Mouse (Mus musculus): ENCODE measurements around the gene Hint2. TPM values are rescaled to one million over a fixed set of nuclear protein-coding genes. Genes with fewer than 3 reads are reported as not detected.

The Hint2 gene
- polyA plus RNA-seq, 1 experiment from 2014 or later: 68.5 TPM

- Histone ChIP-seq H3K9ac (ENCODE audit: low read depth, low read length) (no peak overlapping the region), H3K27ac (ENCODE audit: low read length) (no peak overlapping the region), H3K27me3 (ENCODE audit: control insufficient read depth, insufficient read depth, low read depth, low read length) (peaks cover 30% of the 10 kb centered on the region), H3K4me3 (ENCODE audit: low read depth, low read length) (no peak overlapping the region), H3K4me2 (ENCODE audit: low read depth, low read length) (no peak overlapping the region), H3K36me3 (ENCODE audit: control insufficient read depth, insufficient read depth) (no peaks in the 10 kb centered on the region), H3K9me3 (replicated peaks; ENCODE audit: control insufficient read depth, low read length) (peaks cover 5% of the 10 kb centered on the region; the same call in 1 of the 2 replicates), H3K4me1 (ENCODE audit: control insufficient read depth, low read depth, low read length) (peaks cover 8% of the 10 kb centered on the region)
- 10% methylated on average over 5 of the region's 5 CpGs for WGBS (ENCODE audit: insufficient replicate concordance)
- ATAC-seq (ENCODE audit: low read depth): peak; percentile 33; the same call in 1 of the 2 replicates
These were observed 26.2 kb downstream of the Hint2 start for GRCm38 (mm10) chr4:43630030-43630581.

DNA sequence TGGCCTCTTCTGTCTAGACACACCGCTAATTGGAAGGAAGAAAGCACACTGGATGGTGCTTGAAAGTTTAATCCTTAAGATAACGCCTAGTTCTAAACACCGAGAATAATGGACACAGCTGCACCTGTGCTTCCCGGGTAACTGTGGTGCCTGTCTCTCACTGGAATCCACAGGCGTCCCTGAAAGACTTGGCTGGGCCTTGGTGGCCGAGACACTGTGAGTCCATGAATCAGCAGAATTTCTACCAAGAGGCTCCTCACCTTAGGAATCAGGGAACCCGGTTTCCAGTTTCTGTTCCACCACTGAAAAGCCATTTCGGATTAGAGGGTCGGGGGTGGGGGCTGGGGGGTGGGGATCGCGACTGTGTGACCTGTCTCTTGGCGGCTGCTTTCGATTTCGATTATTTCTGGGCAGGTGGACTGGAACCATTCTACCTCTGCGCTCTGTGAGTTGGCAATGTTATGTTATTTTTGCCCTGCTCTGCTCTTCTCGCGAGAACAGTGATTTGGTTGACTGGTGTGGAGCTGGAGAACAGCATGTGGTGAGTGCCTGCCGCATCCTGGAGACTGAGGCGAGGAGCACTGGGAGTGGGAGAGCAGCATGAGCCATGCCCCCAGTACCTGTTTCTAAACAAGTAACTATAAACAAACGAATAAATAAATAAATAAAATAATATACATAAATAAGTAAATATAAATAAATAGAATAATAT lies 27.0 kb downstream of the Hint2 start:
- H3K4me2 ChIP-seq (ENCODE audit: low read depth, low read length): no peak overlapping the region
- peaks cover 8% of the 10 kb centered on the region; the same call in 1 of the 2 replicates for H3K9me3 ChIP-seq (replicated peaks; ENCODE audit: control insufficient read depth, low read length)
- 44% methylated on average over 20 of the region's 20 CpGs for WGBS (ENCODE audit: insufficient replicate concordance)
- ATAC-seq (ENCODE audit: low read depth): peak; percentile 44; the same call in 1 of the 2 replicates
- peaks cover 8% of the 10 kb centered on the region for H3K4me1 ChIP-seq (ENCODE audit: control insufficient read depth, low read depth, low read length)
- H3K9ac ChIP-seq (ENCODE audit: low read depth, low read length): no peak overlapping the region
- H3K36me3 ChIP-seq (ENCODE audit: control insufficient read depth, insufficient read depth): no peaks in the 10 kb centered on the region
- H3K27ac ChIP-seq (ENCODE audit: low read length): no peak overlapping the region
- no peak overlapping the region for H3K4me3 ChIP-seq (ENCODE audit: low read depth, low read length)
- H3K27me3 ChIP-seq (ENCODE audit: control insufficient read depth, insufficient read depth, low read depth, low read length): peaks cover 30% of the 10 kb centered on the region

DNA sequence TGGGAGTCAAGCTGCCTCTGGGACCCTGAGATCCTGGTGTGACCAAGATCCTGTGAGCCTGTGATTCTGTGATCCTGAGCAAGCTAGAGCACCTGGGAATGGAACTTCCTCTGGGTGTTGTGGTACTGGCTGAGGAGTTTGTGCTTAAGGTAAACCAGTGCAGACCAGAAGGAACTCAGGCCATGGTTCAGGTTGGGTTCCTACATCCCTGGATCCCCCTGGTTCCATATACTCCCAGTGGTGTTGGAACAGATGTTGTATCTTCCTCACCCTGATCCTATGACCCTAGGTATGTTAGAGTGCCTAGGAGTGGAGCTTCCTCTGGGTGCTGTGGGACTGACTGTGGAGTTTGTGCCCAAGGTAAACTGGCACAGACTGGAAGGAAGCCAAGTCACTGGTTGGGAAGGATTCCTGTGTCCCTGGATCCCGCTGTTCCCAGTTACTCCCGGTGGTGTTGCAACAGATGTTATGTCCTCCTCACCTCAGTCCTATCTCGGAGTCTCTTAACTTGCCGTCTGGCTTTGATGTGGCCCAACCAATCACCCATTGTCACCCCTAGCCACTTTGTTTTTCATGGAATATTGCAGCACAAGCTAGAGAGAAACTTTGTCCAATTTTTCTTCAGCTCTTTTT lies 36.0 kb downstream of the Hint2 start:
- Histone ChIP-seq H3K27ac (ENCODE audit: low read length) (no peak overlapping the region), H3K36me3 (ENCODE audit: control insufficient read depth, insufficient read depth) (no peaks in the 10 kb centered on the region)
- 70% methylated on average over 4 of the region's 4 CpGs for WGBS (ENCODE audit: insufficient replicate concordance)

DNA sequence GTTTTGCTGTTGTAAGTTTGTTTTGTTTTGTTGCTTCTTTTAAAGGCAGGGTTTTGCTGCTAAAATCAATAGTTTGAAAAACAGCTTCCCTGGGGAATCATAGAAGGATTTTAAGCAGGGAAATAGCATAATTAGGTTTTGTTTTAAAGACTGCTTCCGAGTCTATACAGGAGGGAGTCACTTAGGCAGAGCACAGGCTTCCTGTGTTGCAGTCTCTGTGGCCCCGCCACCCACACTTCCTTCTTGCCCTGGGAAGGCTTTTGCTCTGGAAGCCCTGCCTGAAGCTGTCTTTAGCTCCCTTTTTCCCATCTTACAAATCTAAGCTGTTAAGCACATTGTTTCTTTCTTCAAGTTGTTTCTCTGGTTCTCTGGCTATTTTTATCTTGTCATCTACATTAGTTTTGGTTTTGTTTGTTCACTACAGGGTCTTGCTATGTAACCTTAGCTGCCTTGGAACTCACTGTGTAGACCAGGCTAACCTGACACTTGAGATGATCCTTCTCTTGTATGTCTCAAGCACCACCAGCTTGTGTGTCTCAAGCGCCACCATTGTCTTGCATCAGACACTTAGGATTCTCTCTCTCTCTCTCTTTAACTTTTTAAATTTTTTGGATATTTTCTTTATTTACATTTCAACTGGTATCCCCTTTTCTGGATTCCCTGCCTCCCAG lies 43.1 kb downstream of the Hint2 start:
- H3K27ac ChIP-seq (ENCODE audit: low read length): peak overlapping the region; percentile 68
- H3K4me1 ChIP-seq (ENCODE audit: control insufficient read depth, low read depth, low read length): peaks cover 8% of the 10 kb centered on the region
- H3K9ac ChIP-seq (ENCODE audit: low read depth, low read length): no peak overlapping the region
- H3K9me3 ChIP-seq (replicated peaks; ENCODE audit: control insufficient read depth, low read length): no peaks in the 10 kb centered on the region
- ATAC-seq (ENCODE audit: low read depth): peak; percentile 67; the same call in 1 of the 2 replicates
- H3K27me3 ChIP-seq (ENCODE audit: control insufficient read depth, insufficient read depth, low read depth, low read length): no peaks in the 10 kb centered on the region
- no peaks in the 10 kb centered on the region for H3K36me3 ChIP-seq (ENCODE audit: control insufficient read depth, insufficient read depth)
- peak overlapping the region; percentile 27 for H3K4me2 ChIP-seq (ENCODE audit: low read depth, low read length)
- WGBS (ENCODE audit: insufficient replicate concordance): 28% methylated on average over 3 of the region's 3 CpGs
- no peak overlapping the region for H3K4me3 ChIP-seq (ENCODE audit: low read depth, low read length)

More for the DNA sequence above, 36.0 kb downstream of the Hint2 start:
- ATAC-seq (ENCODE audit: low read depth): no peak
- Histone ChIP-seq H3K9ac (ENCODE audit: low read depth, low read length) (no peak overlapping the region), H3K4me3 (ENCODE audit: low read depth, low read length) (no peak overlapping the region), H3K4me2 (ENCODE audit: low read depth, low read length) (no peak overlapping the region), H3K9me3 (replicated peaks; ENCODE audit: control insufficient read depth, low read length) (peaks cover 5% of the 10 kb centered on the region; the same call in 1 of the 2 replicates), H3K4me1 (ENCODE audit: control insufficient read depth, low read depth, low read length) (no peaks in the 10 kb centered on the region), H3K27me3 (ENCODE audit: control insufficient read depth, insufficient read depth, low read depth, low read length) (no peaks in the 10 kb centered on the region)

DNA sequence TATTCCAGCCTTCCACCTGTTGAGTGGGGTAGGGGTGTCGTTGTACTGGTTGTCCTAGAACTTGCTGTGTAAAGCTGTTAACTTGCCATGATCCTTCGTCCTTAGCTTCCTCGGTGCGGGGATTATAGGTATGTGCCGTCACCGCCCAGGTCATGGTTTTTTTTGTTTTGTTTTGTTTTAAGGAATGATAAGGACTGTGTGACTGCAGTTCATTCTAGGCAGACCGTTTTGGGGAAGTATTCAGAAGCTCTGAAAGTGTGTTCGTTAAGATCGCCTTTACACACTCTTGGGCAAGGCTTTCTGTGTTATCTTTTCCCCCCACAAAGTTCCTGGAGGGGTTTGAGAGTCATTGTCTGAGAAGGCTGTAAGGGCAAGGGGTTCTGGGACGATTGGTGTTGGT lies 43.7 kb downstream of the Hint2 start:
- no peaks in the 10 kb centered on the region for H3K9me3 ChIP-seq (replicated peaks; ENCODE audit: control insufficient read depth, low read length)
- H3K36me3 ChIP-seq (ENCODE audit: control insufficient read depth, insufficient read depth): no peaks in the 10 kb centered on the region
- peaks cover 8% of the 10 kb centered on the region for H3K4me1 ChIP-seq (ENCODE audit: control insufficient read depth, low read depth, low read length)
- peak overlapping the region; percentile 27 for H3K4me2 ChIP-seq (ENCODE audit: low read depth, low read length)
- peak overlapping the region; percentile 42; the same call in 1 of the 2 replicates for H3K9ac ChIP-seq (ENCODE audit: low read depth, low read length)
- H3K27me3 ChIP-seq (ENCODE audit: control insufficient read depth, insufficient read depth, low read depth, low read length): no peaks in the 10 kb centered on the region
- no peak overlapping the region for H3K4me3 ChIP-seq (ENCODE audit: low read depth, low read length)
- ATAC-seq (ENCODE audit: low read depth): peak; percentile 68
- peak overlapping the region; percentile 66 for H3K27ac ChIP-seq (ENCODE audit: low read length)
- WGBS (ENCODE audit: insufficient replicate concordance): 15% methylated on average over 10 of the region's 10 CpGs

DNA sequence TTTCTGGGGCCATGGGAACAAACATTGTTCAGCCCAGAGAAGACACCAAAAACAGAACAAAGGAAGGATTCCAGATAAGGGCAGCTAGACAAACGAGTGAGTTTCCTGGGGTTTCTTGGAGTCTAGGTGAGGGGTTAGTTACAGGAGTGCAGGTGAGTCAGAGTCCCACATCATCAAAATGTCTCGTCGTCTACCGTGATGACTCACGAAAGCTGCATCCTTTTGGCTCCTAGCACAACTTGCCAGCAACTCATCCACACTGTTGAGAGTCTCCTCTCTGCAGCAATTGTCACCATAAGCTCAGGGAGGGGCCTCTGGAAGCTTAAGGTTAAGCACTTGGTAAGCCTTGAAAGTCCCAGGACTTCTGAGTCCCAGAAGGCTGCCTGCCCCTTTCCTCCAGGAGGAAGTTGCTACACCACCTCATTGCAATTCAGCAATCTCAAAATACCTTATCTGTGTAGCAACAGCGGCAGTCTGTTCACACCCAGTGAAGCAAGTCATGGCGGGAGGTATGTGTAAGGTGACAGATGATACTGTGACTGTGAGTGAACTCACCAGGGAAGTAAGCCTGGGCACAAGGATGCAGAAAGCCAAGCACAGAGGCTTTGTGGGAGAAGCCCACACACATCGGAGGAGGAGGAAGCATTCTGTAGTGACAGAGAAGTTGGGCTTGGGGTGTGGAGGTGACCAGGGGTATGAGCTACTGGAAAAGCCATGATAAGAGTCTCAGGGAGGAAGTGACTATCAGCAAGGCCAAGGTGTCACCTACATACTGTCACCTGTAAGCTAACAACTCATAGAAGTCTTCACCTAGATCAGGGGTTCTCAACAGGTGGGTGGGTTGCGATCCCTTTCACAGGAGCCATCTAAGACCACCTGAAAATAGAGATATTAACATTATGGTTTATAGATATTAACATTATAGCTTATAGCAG lies 51.2 kb downstream of the Hint2 start:
- H3K9me3 ChIP-seq (replicated peaks; ENCODE audit: control insufficient read depth, low read length): no peaks in the 10 kb centered on the region
- H3K4me1 ChIP-seq (ENCODE audit: control insufficient read depth, low read depth, low read length): peaks cover 36% of the 10 kb centered on the region
- no peaks in the 10 kb centered on the region for H3K36me3 ChIP-seq (ENCODE audit: control insufficient read depth, insufficient read depth)
- peak overlapping the region; percentile 58 for H3K4me2 ChIP-seq (ENCODE audit: low read depth, low read length)
- ATAC-seq (ENCODE audit: low read depth): peak; percentile 98
- H3K27me3 ChIP-seq (ENCODE audit: control insufficient read depth, insufficient read depth, low read depth, low read length): no peaks in the 10 kb centered on the region
- peak overlapping the region; percentile 94 for H3K27ac ChIP-seq (ENCODE audit: low read length)
- 39% methylated on average over 9 of the region's 9 CpGs for WGBS (ENCODE audit: insufficient replicate concordance)
- peak overlapping the region; percentile 33 for H3K4me3 ChIP-seq (ENCODE audit: low read depth, low read length)
- H3K9ac ChIP-seq (ENCODE audit: low read depth, low read length): peak overlapping the region; percentile 47

Small RNA genes lying within 50 kb of the gene (microRNA-seq; reads per million reads assigned to microRNA genes)
- not detected for gene Gm25262

Other genes with a start within 250 kb of the Hint2 start
- not detected in 2 replicates for gene Fam166b, start 227.3 kb downstream of the Hint2 start, polyA plus RNA-seq (2015; fragmentation: Nextera tagmentation; extraction: Ambion mirVana)
- gene Tesk1, start 214.5 kb downstream of the Hint2 start, polyA plus RNA-seq (2015; fragmentation: Nextera tagmentation; extraction: Ambion mirVana): 0.15 TPM in 2 replicates
- gene Cd72, start 201.8 kb downstream of the Hint2 start, polyA plus RNA-seq (2015; fragmentation: Nextera tagmentation; extraction: Ambion mirVana): 1.6 and 1.7 TPM in 2 replicates
- 0.21 and 0.27 TPM in 2 replicates for gene Sit1, start 172.7 kb downstream of the Hint2 start, polyA plus RNA-seq (2015; fragmentation: Nextera tagmentation; extraction: Ambion mirVana)
- gene Ccdc107, start 163.6 kb downstream of the Hint2 start, polyA plus RNA-seq (2015; fragmentation: Nextera tagmentation; extraction: Ambion mirVana): 35.2 and 37.0 TPM in 2 replicates
- 32.7 and 34.6 TPM in 2 replicates for gene Arhgef39, start 156.8 kb downstream of the Hint2 start, polyA plus RNA-seq (2015; fragmentation: Nextera tagmentation; extraction: Ambion mirVana)
- gene Car9, start 149.5 kb downstream of the Hint2 start, polyA plus RNA-seq (2015; fragmentation: Nextera tagmentation; extraction: Ambion mirVana): 1.3 and 1.7 TPM in 2 replicates
- 30.0 and 48.9 TPM in 2 replicates for gene Tpm2, start 132.7 kb downstream of the Hint2 start, polyA plus RNA-seq (2015; fragmentation: Nextera tagmentation; extraction: Ambion mirVana)
- gene Creb3, start 94.1 kb downstream of the Hint2 start, polyA plus RNA-seq (2015; fragmentation: Nextera tagmentation; extraction: Ambion mirVana): 23.6 and 26.1 TPM in 2 replicates
- gene Tln1, start 93.8 kb downstream of the Hint2 start, polyA plus RNA-seq (2015; fragmentation: Nextera tagmentation; extraction: Ambion mirVana): 38.2 and 40.2 TPM in 2 replicates
- gene Rgp1, start 77.8 kb downstream of the Hint2 start, polyA plus RNA-seq (2015; fragmentation: Nextera tagmentation; extraction: Ambion mirVana): 15.6 and 16.7 TPM in 2 replicates
- 17.7 and 18.7 TPM in 2 replicates for gene Gba2, start 77.6 kb downstream of the Hint2 start, polyA plus RNA-seq (2015; fragmentation: Nextera tagmentation; extraction: Ambion mirVana)
- 0.25 TPM in 1 of 2 replicates, not detected in the other for gene Msmp, start 72.0 kb downstream of the Hint2 start, polyA plus RNA-seq (2015; fragmentation: Nextera tagmentation; extraction: Ambion mirVana)
- 0.49 and 0.91 TPM in 2 replicates for gene Npr2, start 24.5 kb downstream of the Hint2 start, polyA plus RNA-seq (2015; fragmentation: Nextera tagmentation; extraction: Ambion mirVana)
- 0.08 and 0.20 TPM in 2 replicates for gene Spag8, start 2.9 kb downstream of the Hint2 start, polyA plus RNA-seq (2015; fragmentation: Nextera tagmentation; extraction: Ambion mirVana)
- gene Tmem8b, start 12.5 kb upstream of the Hint2 start, polyA plus RNA-seq (2015; fragmentation: Nextera tagmentation; extraction: Ambion mirVana): 0.22 and 0.23 TPM in 2 replicates
- 0.63 and 1.0 TPM in 2 replicates for gene Fam221b, start 12.7 kb upstream of the Hint2 start, polyA plus RNA-seq (2015; fragmentation: Nextera tagmentation; extraction: Ambion mirVana)
- gene Olfr70, start 44.3 kb upstream of the Hint2 start, polyA plus RNA-seq (2015; fragmentation: Nextera tagmentation; extraction: Ambion mirVana): not detected in 2 replicates
- gene Olfr71, start 53.8 kb upstream of the Hint2 start, polyA plus RNA-seq (2015; fragmentation: Nextera tagmentation; extraction: Ambion mirVana): not detected in 2 replicates
- gene Hrct1, start 70.7 kb upstream of the Hint2 start, polyA plus RNA-seq (2015; fragmentation: Nextera tagmentation; extraction: Ambion mirVana): 0.22 TPM in 1 of 2 replicates, not detected in the other
- gene Spaar, start 73.6 kb upstream of the Hint2 start, polyA plus RNA-seq (2015; fragmentation: Nextera tagmentation; extraction: Ambion mirVana): 0.02 and 0.04 TPM in 2 replicates
- gene Olfr159, start 114.5 kb upstream of the Hint2 start, polyA plus RNA-seq (2015; fragmentation: Nextera tagmentation; extraction: Ambion mirVana): not detected in 2 replicates
- gene Olfr156, start 167.4 kb upstream of the Hint2 start, polyA plus RNA-seq (2015; fragmentation: Nextera tagmentation; extraction: Ambion mirVana): not detected in 2 replicates
- not detected in 2 replicates for gene Olfr157, start 183.7 kb upstream of the Hint2 start, polyA plus RNA-seq (2015; fragmentation: Nextera tagmentation; extraction: Ambion mirVana)
- gene Olfr155, start 195.1 kb upstream of the Hint2 start, polyA plus RNA-seq (2015; fragmentation: Nextera tagmentation; extraction: Ambion mirVana): not detected in 2 replicates
- 1.7 and 2.1 TPM in 2 replicates for gene Reck, start 219.1 kb upstream of the Hint2 start, polyA plus RNA-seq (2015; fragmentation: Nextera tagmentation; extraction: Ambion mirVana)

Data from liver, embryonic 16.5 days (tissue).